Mouse (Mus musculus) C2C12 (cell line): Measurements from ENCODE around the gene Pemt.

ENCODE experiments used
- CTCF ChIP-seq: IDR thresholded peaks from one replicate; pipeline ENCODE4 v1.5.1; 2011; ENCODE audit not compliant: control insufficient read depth, insufficient read depth, insufficient read length
- USF1 ChIP-seq: IDR thresholded peaks from one replicate; pipeline ENCODE4 v1.6.1; 2011; ENCODE audit warnings: low read depth, mild to moderate bottlenecking, control low read depth, moderate library complexity

DNA sequence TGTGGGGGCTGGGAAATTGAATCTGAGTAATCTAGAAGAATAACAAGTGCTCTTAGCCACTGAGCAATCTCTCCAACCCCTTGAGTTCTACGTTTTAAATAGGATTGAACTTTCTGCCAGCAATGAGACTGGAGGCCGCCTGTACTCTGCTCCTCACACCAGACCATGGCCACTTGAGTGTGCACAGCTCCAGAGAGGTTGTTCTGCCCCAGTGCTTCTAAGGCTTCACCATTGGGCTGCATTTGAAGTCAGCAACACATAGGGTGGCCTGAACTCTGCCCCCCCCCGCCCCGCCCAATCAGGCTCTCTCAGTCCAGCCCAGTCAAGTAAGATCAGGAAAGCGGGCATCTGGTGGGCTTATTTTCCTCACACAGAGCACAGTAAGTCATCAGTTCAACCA lies 68.5 kb downstream of the Pemt start:
- TF ChIP-seq CTCF (no peak), USF1 (no peak)
